Mouse (Mus musculus) embryonic facial prominence, embryonic 15.5 days (tissue): Measurements from ENCODE around the gene Prdm9. TPM values are rescaled to one million over a fixed set of nuclear protein-coding genes. Genes with fewer than 3 reads are reported as not detected.
A peak's percentile ranks its signal among the peaks of the same experiment; 100 is the strongest.
"Not testable (repeated sequence)": the region's sequence is repeated elsewhere in the genome, so short reads cannot be mapped to it uniquely, and the experiment has no call there.

Experiments used
- ATAC-seq: fragments of 200-750 bp; cut with Nextera tagmentation; 2 replicates; pipeline ENCODE4 v1.8.0; 2017; ENCODE audit warnings: low read depth, moderate TSS enrichment; ENCODE audit not compliant: insufficient number of reproducible peaks, low FRiP score, low TSS enrichment
- H3K27ac ChIP-seq: fragments of 300-500 bp; sonication (generic); replicated peaks from 2 replicates; pipeline ENCODE4 v1.5.1; 2015; ENCODE audit warnings: mild to moderate bottlenecking, inconsistent platforms
- H3K27me3 ChIP-seq: fragments of 300-500 bp; sonication (generic); 2 replicates; pipeline ENCODE4 v1.6.1; 2015; ENCODE audit warnings: inconsistent platforms
- H3K36me3 ChIP-seq: fragments of 300-500 bp; sonication (generic); 2 replicates; pipeline ENCODE4 v1.6.1; 2015; ENCODE audit warnings: mild to moderate bottlenecking, inconsistent platforms
- H3K4me1 ChIP-seq: fragments of 300-500 bp; sonication (generic); 2 replicates; pipeline ENCODE4 v1.6.1; 2015; ENCODE audit warnings: inconsistent platforms
- H3K4me2 ChIP-seq: fragments of 300-500 bp; sonication (generic); replicated peaks from 2 replicates; pipeline ENCODE4 v1.6.1; 2015; ENCODE audit warnings: mild to moderate bottlenecking, inconsistent platforms
- H3K4me3 ChIP-seq: fragments of 300-500 bp; sonication (generic); replicated peaks from 2 replicates; pipeline ENCODE4 v1.5.1; 2015; ENCODE audit warnings: mild to moderate bottlenecking, inconsistent platforms
- H3K9ac ChIP-seq: fragments of 300-500 bp; sonication (generic); 2 replicates; pipeline ENCODE4 v1.6.1; 2015; ENCODE audit warnings: inconsistent platforms
- H3K9me3 ChIP-seq: fragments of 300-500 bp; sonication (generic); replicated peaks from 2 replicates; pipeline ENCODE4 v1.6.1; 2016; ENCODE audit warnings: inconsistent platforms
- WGBS: fragments of 180-500 bp; shearing (Covaris S2); methylation state at CpG from one replicate; pipeline ENCODE4 v1.1.7; 2015; 5-methylcytosine and 5-hydroxymethylcytosine counted together
- polyA plus RNA-seq: library from polyadenylated mRNA; unstranded; fragments of >200 nt; fragmentation: Nextera tagmentation; extraction: Ambion mirVana; gene quantifications from 2 replicates; pipeline ENCODE4 v1.2.1, GENCODE M21; 2015

Gene Prdm9
- polyA plus RNA-seq, 1 experiment from 2014 or later, result 1.8 TPM

DNA sequence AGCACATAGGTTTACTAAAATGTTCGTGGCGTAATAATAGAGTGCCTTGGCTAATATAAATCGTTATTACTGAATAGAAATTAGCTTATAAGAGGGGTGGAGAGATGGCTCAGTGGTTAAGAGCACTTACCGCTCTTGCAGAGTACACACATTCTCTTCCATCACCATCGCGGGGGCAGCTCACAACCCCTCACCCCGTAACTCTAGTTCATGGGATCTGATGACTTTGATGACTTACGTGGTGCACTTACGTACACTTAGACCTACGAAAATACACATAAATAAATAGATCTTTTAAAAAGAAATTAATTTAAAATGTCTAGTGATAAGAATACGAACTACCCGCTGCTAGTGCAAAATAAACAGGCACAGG, 760 bp upstream of the Prdm9 start:
- WGBS, result 46% methylated on average over 12 of the region's 12 CpGs
- Histone ChIP-seq H3K9ac (no peak overlapping the region), H3K27ac (no peak overlapping the region), H3K36me3 (no peaks in the 10 kb centered on the region), H3K4me2 (peak overlapping the region; percentile 56), H3K4me3 (peak overlapping the region; percentile 77), H3K9me3 (no peaks in the 10 kb centered on the region), H3K27me3 (no peaks in the 10 kb centered on the region), H3K4me1 (no peaks in the 10 kb centered on the region)
- ATAC-seq, result no peak

DNA sequence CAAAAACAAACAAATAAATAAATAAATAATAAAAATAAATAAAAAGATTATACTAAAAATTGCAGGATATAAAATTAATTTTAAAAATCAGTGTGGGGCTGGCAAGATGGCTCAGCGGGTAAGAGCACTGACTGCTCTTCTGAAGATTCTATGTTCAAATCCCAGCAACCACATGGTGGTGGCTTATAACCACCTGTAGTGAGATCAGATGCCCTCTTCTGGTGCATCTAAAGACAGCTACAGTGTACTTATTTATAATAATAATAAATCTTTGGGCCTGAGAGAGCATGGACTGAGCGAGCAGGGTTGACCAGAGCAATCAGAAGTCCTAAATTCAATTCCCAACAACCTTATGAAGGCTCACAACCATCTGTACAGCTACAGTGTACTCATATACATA, 4.2 kb downstream of the Prdm9 start:
- H3K27ac ChIP-seq, result no peak overlapping the region
- H3K27me3 ChIP-seq, result no peaks in the 10 kb centered on the region
- no peaks in the 10 kb centered on the region for H3K4me1 ChIP-seq
- H3K4me2 ChIP-seq, result no peak overlapping the region
- no peak for ATAC-seq
- 88% methylated on average over 2 of the region's 2 CpGs for WGBS
- H3K36me3 ChIP-seq, result no peaks in the 10 kb centered on the region
- H3K4me3 ChIP-seq, result no peak overlapping the region
- H3K9ac ChIP-seq, result no peak overlapping the region
- H3K9me3 ChIP-seq, result no peaks in the 10 kb centered on the region

DNA sequence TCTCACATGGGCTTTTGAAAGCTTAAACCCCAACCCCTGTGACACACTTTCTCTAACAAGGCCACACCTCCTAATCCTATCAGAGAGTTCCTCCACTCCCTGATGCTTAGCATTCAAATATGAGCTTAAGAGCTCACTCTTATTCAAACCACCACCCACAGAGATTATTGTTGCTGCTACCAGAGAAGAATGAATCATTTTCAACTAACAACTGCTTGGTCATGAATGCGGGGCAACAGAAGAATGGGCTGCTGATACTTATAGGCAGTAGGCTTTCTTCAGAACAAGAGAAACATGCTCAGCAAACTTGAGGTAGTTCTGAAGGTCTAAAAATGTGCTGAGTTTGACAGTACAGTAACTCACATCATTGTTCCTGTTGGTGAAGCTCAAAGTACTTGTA, 14.4 kb downstream of the Prdm9 start:
- H3K4me1 ChIP-seq, result no peaks in the 10 kb centered on the region
- no peaks in the 10 kb centered on the region for H3K9me3 ChIP-seq
- WGBS, result 38% methylated on average over 1 of the region's 1 CpGs
- H3K9ac ChIP-seq, result no peak overlapping the region
- H3K36me3 ChIP-seq, result no peaks in the 10 kb centered on the region
- no peak overlapping the region for H3K27ac ChIP-seq
- no peak overlapping the region for H3K4me2 ChIP-seq
- no peak for ATAC-seq
- H3K4me3 ChIP-seq, result no peak overlapping the region
- H3K27me3 ChIP-seq, result no peaks in the 10 kb centered on the region

DNA sequence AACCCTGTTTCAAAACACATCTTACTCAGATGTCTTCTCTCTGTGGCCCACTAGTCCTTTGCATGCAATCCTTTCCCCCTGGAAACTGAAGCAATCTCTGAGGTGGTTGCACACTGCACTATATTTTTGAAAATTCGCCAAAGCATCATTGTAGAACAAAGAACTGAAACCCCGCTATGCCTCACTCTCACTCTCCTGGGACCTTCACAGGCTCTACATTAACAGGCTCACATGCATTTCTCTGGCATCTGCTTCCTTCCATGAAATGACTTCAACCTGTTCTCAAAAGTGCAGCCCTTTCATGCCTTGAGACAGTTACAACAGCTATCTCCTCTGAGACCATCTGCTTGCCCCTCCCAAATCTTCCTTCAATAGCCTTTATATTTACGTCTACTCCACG, 17.7 kb downstream of the Prdm9 start:
- Histone ChIP-seq H3K27ac (no peak overlapping the region), H3K9ac (no peak overlapping the region), H3K4me2 (no peak overlapping the region), H3K27me3 (no peaks in the 10 kb centered on the region), H3K4me1 (no peaks in the 10 kb centered on the region), H3K36me3 (no peaks in the 10 kb centered on the region), H3K4me3 (no peak overlapping the region), H3K9me3 (no peaks in the 10 kb centered on the region)
- 54% methylated on average over 4 of the region's 4 CpGs for WGBS
- no peak for ATAC-seq

DNA sequence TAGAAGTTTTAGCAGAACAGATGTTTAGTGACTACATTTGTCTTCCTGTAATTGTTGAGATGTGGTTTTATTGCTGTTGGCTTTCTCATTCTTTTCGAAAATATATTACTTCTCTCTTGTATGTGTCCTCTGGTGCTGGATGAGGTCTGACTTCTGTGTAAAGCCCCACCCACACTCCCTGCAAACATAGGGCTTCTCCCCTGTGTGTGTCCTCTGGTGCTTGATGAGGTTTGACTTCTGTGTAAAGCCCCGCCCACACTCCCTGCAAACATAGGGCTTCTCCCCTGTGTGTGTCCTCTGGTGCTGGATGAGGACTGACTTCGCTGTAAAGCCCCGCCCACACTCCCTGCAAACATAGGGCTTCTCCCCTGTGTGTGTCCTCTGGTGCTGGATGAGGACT, 20.3 kb downstream of the Prdm9 start:
- 70% methylated on average over 4 of the region's 4 CpGs for WGBS
- H3K4me2 ChIP-seq, ATAC-seq: not testable (repeated sequence)

DNA sequence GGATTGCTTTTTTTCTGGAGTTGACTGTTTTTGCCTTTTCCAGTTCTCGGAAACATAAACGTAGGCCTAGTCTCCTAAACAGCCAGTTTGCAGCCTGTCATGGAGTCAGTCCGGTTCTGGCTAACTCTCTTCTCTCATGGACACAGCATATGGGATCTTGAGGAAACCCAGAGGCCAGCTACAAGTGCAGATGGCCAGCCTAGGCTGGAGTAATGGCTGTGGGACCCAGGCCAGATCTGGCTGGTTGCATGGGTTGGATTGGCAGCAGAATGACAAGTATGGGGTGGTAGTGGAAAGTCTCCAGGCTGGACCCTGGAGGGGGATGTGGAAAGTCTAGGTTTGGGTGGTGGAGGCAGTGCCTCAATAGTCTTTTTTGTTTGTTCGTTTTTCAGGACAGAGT, 23.8 kb downstream of the Prdm9 start:
- Histone ChIP-seq H3K4me1 (no peaks in the 10 kb centered on the region), H3K27ac (no peak overlapping the region), H3K9ac (no peak overlapping the region), H3K27me3 (peaks cover 3% of the 10 kb centered on the region), H3K9me3 (no peaks in the 10 kb centered on the region), H3K4me2 (no peak overlapping the region), H3K4me3 (no peak overlapping the region), H3K36me3 (no peaks in the 10 kb centered on the region)
- WGBS, result 67% methylated on average over 4 of the region's 4 CpGs
- no peak for ATAC-seq

More for the DNA sequence above, 20.3 kb downstream of the Prdm9 start:
- not testable (repeated sequence) for H3K27me3 ChIP-seq, H3K9ac ChIP-seq, H3K27ac ChIP-seq, H3K36me3 ChIP-seq, H3K4me3 ChIP-seq, H3K9me3 ChIP-seq, H3K4me1 ChIP-seq

DNA sequence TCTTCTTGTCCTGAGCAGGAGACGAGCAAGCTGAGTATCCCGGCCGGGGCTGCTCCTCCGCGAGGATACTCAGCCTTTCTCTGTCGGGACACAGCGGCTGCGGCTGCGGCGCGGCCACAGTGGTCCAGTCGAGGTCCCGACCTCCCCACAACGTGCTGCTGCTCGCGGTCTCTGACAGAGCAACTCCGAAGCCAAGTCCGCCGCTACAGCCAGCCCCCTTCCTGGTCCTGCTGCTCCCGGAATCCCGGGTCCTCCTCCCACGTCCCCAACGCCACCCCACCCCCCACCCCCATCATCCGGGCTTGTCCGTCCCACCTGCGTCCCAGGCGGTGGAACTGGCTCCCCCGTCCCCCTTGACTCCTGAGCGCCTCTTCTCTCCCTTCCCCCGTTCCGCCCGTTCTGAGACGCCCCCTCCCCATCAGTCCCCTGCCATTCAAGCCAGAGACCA, 27.7 kb downstream of the Prdm9 start:
- Histone ChIP-seq H3K27me3 (peaks cover 8% of the 10 kb centered on the region), H3K4me3 (peak overlapping the region; percentile 49), H3K36me3 (no peaks in the 10 kb centered on the region), H3K9ac (no peak overlapping the region), H3K9me3 (0 out of 2 replicates have a peak, but pooled peaks cover 6% of the 10 kb centered on the region), H3K27ac (no peak overlapping the region), H3K4me2 (peak overlapping the region; percentile 95), H3K4me1 (no peaks in the 10 kb centered on the region)
- under 1% methylated on average over 33 of the region's 33 CpGs for WGBS
- ATAC-seq, result no peak; the same call in 1 of the 2 replicates

DNA sequence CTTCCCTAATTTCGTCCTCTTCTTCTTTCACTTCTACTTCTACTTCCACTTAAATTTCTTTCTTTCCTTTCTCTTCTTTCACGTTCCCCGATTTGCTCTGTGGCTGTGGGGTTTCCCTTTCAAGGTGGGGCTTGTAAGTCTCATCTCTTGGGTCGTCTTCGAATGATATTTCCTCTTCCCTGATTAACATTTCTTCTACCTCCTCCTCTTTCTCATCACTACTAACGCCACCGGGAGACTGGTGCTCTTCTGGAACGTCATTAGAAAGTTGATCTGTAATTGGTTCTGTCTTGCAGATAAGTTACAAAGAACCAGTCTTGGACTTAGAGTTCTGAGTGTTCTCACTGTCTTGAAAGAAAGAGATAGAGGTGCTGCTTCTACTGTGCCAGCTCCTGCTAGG, 28.2 kb downstream of the Prdm9 start:
- no peak overlapping the region for H3K9ac ChIP-seq
- H3K36me3 ChIP-seq, result no peaks in the 10 kb centered on the region
- ATAC-seq, result no peak
- peak overlapping the region; percentile 95 for H3K4me2 ChIP-seq
- H3K4me1 ChIP-seq, result no peaks in the 10 kb centered on the region
- 18% methylated on average over 8 of the region's 8 CpGs for WGBS
- no peak overlapping the region for H3K27ac ChIP-seq
- 0 out of 2 replicates have a peak, but pooled peaks cover 6% of the 10 kb centered on the region for H3K9me3 ChIP-seq
- H3K27me3 ChIP-seq, result peaks cover 8% of the 10 kb centered on the region
- peak overlapping the region; percentile 49 for H3K4me3 ChIP-seq

DNA sequence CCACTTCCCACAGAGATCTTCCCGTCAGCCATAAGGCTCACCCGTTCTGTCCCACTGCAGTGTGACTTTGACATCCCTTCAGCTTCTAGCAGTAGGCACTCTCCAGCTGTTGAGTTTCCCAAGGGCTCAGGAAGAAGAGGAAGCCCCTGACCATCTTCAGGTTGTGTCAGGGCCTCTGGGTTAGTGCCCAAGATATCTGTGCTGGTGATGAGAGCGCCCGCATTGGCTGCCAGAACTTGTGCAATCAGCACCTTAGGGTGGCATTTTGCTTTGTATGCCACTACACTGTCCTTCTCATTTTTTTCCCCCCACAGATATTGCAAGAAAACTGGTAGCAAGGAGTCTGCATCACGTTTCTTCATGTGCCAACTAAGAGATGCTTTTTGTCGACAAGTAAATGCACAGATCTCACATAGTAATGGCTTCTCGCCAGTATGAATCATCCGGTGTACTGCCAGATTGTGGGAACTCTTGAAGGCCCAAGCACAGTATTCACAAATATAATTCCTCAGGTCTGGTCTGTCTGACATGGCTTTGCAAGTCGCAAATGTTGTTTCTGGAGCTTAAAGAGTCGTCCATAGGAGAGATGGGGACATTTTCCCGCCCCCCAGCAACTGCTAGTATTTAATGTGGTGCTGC, 28.9 kb downstream of the Prdm9 start:
- ATAC-seq, result no peak
- Histone ChIP-seq H3K4me1 (no peaks in the 10 kb centered on the region), H3K27ac (no peak overlapping the region), H3K27me3 (peaks cover 8% of the 10 kb centered on the region), H3K4me3 (no peak overlapping the region), H3K9me3 (0 out of 2 replicates have a peak, but pooled peaks cover 6% of the 10 kb centered on the region), H3K4me2 (no peak overlapping the region), H3K36me3 (no peaks in the 10 kb centered on the region), H3K9ac (no peak overlapping the region)
- WGBS, result 57% methylated on average over 11 of the region's 11 CpGs

DNA sequence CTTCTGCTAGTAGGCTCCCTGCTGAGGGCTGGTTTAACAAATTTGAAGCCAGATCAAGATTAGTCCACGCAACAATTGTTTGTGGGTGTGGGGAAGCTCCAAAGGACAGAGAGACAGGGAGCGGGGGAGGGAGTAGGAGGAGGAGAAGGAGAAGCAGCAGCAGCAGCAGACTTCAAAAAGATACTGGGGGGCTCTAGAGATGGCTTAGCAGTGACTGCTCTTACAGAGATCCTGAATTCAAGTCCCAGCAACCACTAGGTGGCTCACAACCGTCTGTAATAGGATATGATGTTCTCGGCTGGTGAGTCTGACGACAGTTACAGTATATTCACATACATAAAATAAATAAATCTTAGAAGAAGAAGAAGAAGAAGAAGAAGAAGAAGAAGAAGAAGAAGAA, 34.0 kb downstream of the Prdm9 start:
- Histone ChIP-seq H3K4me1 (peaks cover 11% of the 10 kb centered on the region; the same call in 1 of the 2 replicates), H3K4me3 (no peak overlapping the region), H3K9me3 (0 out of 2 replicates have a peak, but pooled peaks cover 6% of the 10 kb centered on the region), H3K4me2 (no peak overlapping the region), H3K9ac (no peak overlapping the region), H3K27ac (no peak overlapping the region), H3K36me3 (no peaks in the 10 kb centered on the region), H3K27me3 (peaks cover 3% of the 10 kb centered on the region; the same call in 1 of the 2 replicates)
- 7% methylated on average over 5 of the region's 5 CpGs for WGBS
- no peak for ATAC-seq

DNA sequence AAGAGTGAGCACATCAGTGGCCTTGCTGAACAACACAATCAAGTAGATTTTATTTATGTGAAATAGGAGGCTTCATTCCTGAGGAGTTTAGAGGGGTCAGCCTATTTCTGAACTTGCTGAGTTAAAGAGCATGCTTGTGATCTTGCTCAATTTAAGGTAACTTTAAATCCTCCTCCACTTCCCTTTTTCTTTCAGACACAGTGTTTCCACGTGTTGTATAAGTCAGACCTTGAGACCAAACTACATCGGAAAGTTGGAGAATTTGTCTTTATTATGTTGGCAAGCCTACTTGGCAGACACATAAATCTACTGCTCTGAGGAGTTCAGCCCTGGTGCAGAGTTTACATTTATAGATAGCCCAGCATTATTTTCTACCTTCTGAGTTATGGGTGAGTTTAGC, 35.3 kb downstream of the Prdm9 start:
- no peak for ATAC-seq
- Histone ChIP-seq H3K36me3 (peaks cover 10% of the 10 kb centered on the region), H3K4me1 (peaks cover 11% of the 10 kb centered on the region; the same call in 1 of the 2 replicates), H3K4me2 (no peak overlapping the region), H3K27ac (no peak overlapping the region), H3K9me3 (0 out of 2 replicates have a peak, but pooled peaks cover 6% of the 10 kb centered on the region), H3K9ac (no peak overlapping the region), H3K4me3 (no peak overlapping the region), H3K27me3 (no peaks in the 10 kb centered on the region)
- 83% methylated on average over 2 of the region's 2 CpGs for WGBS

DNA sequence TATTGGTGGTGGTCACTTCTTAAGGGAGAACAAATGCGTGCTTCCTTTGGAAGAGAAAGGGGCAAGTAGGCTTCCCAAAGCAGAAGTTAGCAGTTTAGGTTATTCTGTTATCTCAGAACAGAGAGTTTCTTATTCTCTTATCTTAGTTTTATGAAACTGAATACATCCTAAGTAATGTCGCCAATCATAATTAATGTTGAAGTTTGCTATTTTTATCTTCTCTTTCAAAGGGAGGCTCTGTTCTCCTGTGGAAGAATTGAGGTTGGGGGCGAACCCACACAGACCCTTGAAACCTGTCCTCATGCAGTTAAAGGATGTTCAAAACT, 36.4 kb downstream of the Prdm9 start:
- H3K4me1 ChIP-seq, result peaks cover 11% of the 10 kb centered on the region; the same call in 1 of the 2 replicates
- peak overlapping the region; percentile 69 for H3K4me2 ChIP-seq
- H3K4me3 ChIP-seq, result peak overlapping the region; percentile 73
- H3K27ac ChIP-seq, result peak overlapping the region; percentile 89; the same call in 1 of the 2 replicates
- peak overlapping the region; percentile 68 for H3K9ac ChIP-seq
- no peak for ATAC-seq
- 51% methylated on average over 3 of the region's 3 CpGs for WGBS
- H3K9me3 ChIP-seq, result 0 out of 2 replicates have a peak, but pooled peaks cover under 1% of the 10 kb centered on the region
- H3K27me3 ChIP-seq, result no peaks in the 10 kb centered on the region
- peaks cover 10% of the 10 kb centered on the region for H3K36me3 ChIP-seq
